Mouse (Mus musculus) lung, postnatal 0 days (tissue): ENCODE measurements around the gene 1810043G02Rik. TPM values are rescaled to one million over a fixed set of nuclear protein-coding genes. Genes with fewer than 3 reads are reported as not detected.
"Not testable (repeated sequence)": the region's sequence is repeated elsewhere in the genome, so short reads cannot be mapped to it uniquely, and the experiment has no call there.

ENCODE experiments used
- ATAC-seq: fragments of 200-750 bp; cut with Nextera tagmentation; 2 replicates; pipeline ENCODE4 v1.8.0; 2017; ENCODE audit warnings: moderate library complexity
- DNase-seq: peaks from one replicate; pipeline ENCODE4 v3.0.0-alpha.2; 2016; ENCODE audit warnings: low spot score
- H3K27ac ChIP-seq: fragments of 300-500 bp; sonication (generic); 2 replicates; pipeline ENCODE4 v1.5.1; 2014; ENCODE audit warnings: antibody characterized with exemption, mild to moderate bottlenecking, low read length, mixed read lengths
- H3K27me3 ChIP-seq: fragments of 300-500 bp; sonication (generic); replicated peaks from 2 replicates; pipeline ENCODE4 v1.6.1; 2014; ENCODE audit warnings: low read length, mixed read lengths; ENCODE audit not compliant: insufficient read depth
- H3K36me3 ChIP-seq: fragments of 300-500 bp; sonication (generic); 2 replicates; pipeline ENCODE4 v1.6.1; 2014; ENCODE audit warnings: low read length, mixed read lengths; ENCODE audit not compliant: insufficient read depth
- H3K4me1 ChIP-seq: fragments of 300-500 bp; sonication (generic); 2 replicates; pipeline ENCODE4 v1.6.1; 2014; ENCODE audit warnings: antibody characterized with exemption, low read depth, low read length, mixed read lengths; ENCODE audit not compliant: insufficient read depth
- H3K4me2 ChIP-seq: fragments of 300-500 bp; sonication (generic); replicated peaks from 2 replicates; pipeline ENCODE4 v1.6.1; 2014; ENCODE audit warnings: low read depth, mild to moderate bottlenecking, low read length, moderate library complexity, mixed read lengths
- H3K4me3 ChIP-seq: fragments of 300-500 bp; sonication (generic); 2 replicates; pipeline ENCODE4 v1.5.1; 2014; ENCODE audit warnings: low read depth, low read length
- H3K9ac ChIP-seq: fragments of 300-500 bp; sonication (generic); replicated peaks from 2 replicates; pipeline ENCODE4 v1.6.1; 2014; ENCODE audit warnings: low read depth, mild to moderate bottlenecking
- H3K9me3 ChIP-seq: fragments of 300-500 bp; sonication (generic); 2 replicates; pipeline ENCODE4 v1.6.1; 2016; ENCODE audit warnings: low read length, mixed read lengths
- CTCF ChIP-seq: IDR thresholded peaks from 2 replicates; pipeline ENCODE4 v1.5.1; 2016; ENCODE audit warnings: antibody characterized with exemption, mild to moderate bottlenecking
- EP300 ChIP-seq: IDR thresholded peaks from 2 replicates; pipeline ENCODE4 v1.6.1; 2016; ENCODE audit warnings: antibody characterized with exemption, mild to moderate bottlenecking, control low read depth
- WGBS: fragments of 180-500 bp; shearing (Covaris S2); extraction: QIAGEN DNeasy Blood & Tissue Kit; methylation state at CpG from one replicate; pipeline ENCODE4 v1.1.7; 2014; 5-methylcytosine and 5-hydroxymethylcytosine counted together
- polyA plus RNA-seq: library from polyadenylated mRNA; unstranded; fragments of >200 nt; fragmentation: Nextera tagmentation; extraction: Ambion mirVana; gene quantifications from 2 replicates; pipeline ENCODE4 v1.2.1, GENCODE M21; 2015

1810043G02Rik gene
- polyA plus RNA-seq, 1 experiment from 2014 or later: 16.8 TPM

- ATAC-seq (peak; percentile 98), DNase-seq (peak; percentile 97)
- no peaks in the 10 kb centered on the region for H3K9me3 ChIP-seq
- no peaks in the 10 kb centered on the region for H3K27me3 ChIP-seq
- peak overlapping the region; percentile 85 for H3K4me3 ChIP-seq
- peak overlapping the region; percentile 76 for H3K4me2 ChIP-seq
- no peaks in the 10 kb centered on the region for H3K36me3 ChIP-seq
- peaks cover 12% of the 10 kb centered on the region; the same call in 1 of the 2 replicates for H3K4me1 ChIP-seq
- TF ChIP-seq EP300 (no peak), CTCF (peak; percentile 83)
- H3K9ac ChIP-seq: peak overlapping the region; percentile 43
- peak overlapping the region; percentile 91 for H3K27ac ChIP-seq
- under 1% methylated on average over 54 of the region's 59 CpGs for WGBS
Measured at GRCm38 (mm10) chr10:78009184-78009944, 31.0 kb downstream of the 1810043G02Rik start.

GRCm38 (mm10) chr10:78009945-78010293 is 31.6 kb downstream of the 1810043G02Rik start, which contains the start of gene Pfkl:
Pfkl (minus strand) TSS chr10:78010083.
- Histone ChIP-seq H3K4me1 (peaks cover 12% of the 10 kb centered on the region; the same call in 1 of the 2 replicates), H3K36me3 (no peaks in the 10 kb centered on the region), H3K4me2 (peak within 1 kb of the TSS; percentile 76), H3K27ac (peak within 1 kb of the TSS; percentile 91), H3K9me3 (no peaks in the 10 kb centered on the region), H3K4me3 (peak within 1 kb of the TSS; percentile 85), H3K27me3 (no peaks in the 10 kb centered on the region), H3K9ac (peak within 1 kb of the TSS; percentile 43)
- DNase-seq: peak; percentile 74
- no peak for TF ChIP-seq EP300
- TF ChIP-seq CTCF: no peak
- ATAC-seq: peak; percentile 28
- 2% methylated on average over 9 of the region's 9 CpGs for WGBS

- H3K27ac ChIP-seq: peak overlapping the region; percentile 10; the same call in 1 of the 2 replicates
- H3K9me3 ChIP-seq: no peaks in the 10 kb centered on the region
- 13% methylated on average over 10 of the region's 10 CpGs for WGBS
Measured at GRCm38 (mm10) chr10:78010335-78010734, 32.0 kb downstream of the 1810043G02Rik start.

GRCm38 (mm10) chr10:78011116-78011515 is 32.8 kb downstream of the 1810043G02Rik start:
- not testable (repeated sequence) for H3K4me3 ChIP-seq, H3K27ac ChIP-seq, H3K36me3 ChIP-seq, H3K9me3 ChIP-seq, ATAC-seq, DNase-seq, H3K4me2 ChIP-seq, H3K9ac ChIP-seq, H3K27me3 ChIP-seq
- H3K4me1 ChIP-seq: peaks cover 12% of the 10 kb centered on the region; the same call in 1 of the 2 replicates
- 87% methylated on average over 5 of the region's 5 CpGs for WGBS

More at GRCm38 (mm10) chr10:78010335-78010734, 32.0 kb downstream of the 1810043G02Rik start:
- Histone ChIP-seq H3K36me3 (no peaks in the 10 kb centered on the region), H3K4me2 (peak overlapping the region; percentile 76), H3K4me1 (peaks cover 12% of the 10 kb centered on the region; the same call in 1 of the 2 replicates), H3K27me3 (no peaks in the 10 kb centered on the region), H3K9ac (0 out of 2 replicates have a peak overlapping the region, but pooled peaks have one; percentile 2), H3K4me3 (peak overlapping the region; percentile 85; the same call in 1 of the 2 replicates)
- no peak for TF ChIP-seq CTCF
- no peak for TF ChIP-seq EP300
- DNase-seq: no peak
- no peak for ATAC-seq

GRCm38 (mm10) chr10:78012661-78013495 is 34.6 kb downstream of the 1810043G02Rik start:
- TF ChIP-seq EP300 (no peak), CTCF (no peak)
- Histone ChIP-seq H3K4me2 (no peak overlapping the region), H3K4me1 (peaks cover 11% of the 10 kb centered on the region; the same call in 1 of the 2 replicates), H3K36me3 (no peaks in the 10 kb centered on the region), H3K27ac (no peak overlapping the region), H3K27me3 (no peaks in the 10 kb centered on the region), H3K9me3 (no peaks in the 10 kb centered on the region), H3K9ac (no peak overlapping the region), H3K4me3 (no peak overlapping the region)
- no peak for DNase-seq
- ATAC-seq: no peak
- WGBS: 92% methylated on average over 18 of the region's 18 CpGs

GRCm38 (mm10) chr10:78015489-78015888 is 37.2 kb downstream of the 1810043G02Rik start:
- no peak overlapping the region for H3K4me2 ChIP-seq
- ATAC-seq (peak; percentile 37; the same call in 1 of the 2 replicates), DNase-seq (peak; percentile 70)
- 61% methylated on average over 1 of the region's 1 CpGs for WGBS
- no peaks in the 10 kb centered on the region for H3K9me3 ChIP-seq
- H3K4me1 ChIP-seq: no peaks in the 10 kb centered on the region
- H3K27ac ChIP-seq: no peak overlapping the region
- H3K4me3 ChIP-seq: no peak overlapping the region
- H3K9ac ChIP-seq: no peak overlapping the region
- no peak for TF ChIP-seq CTCF
- TF ChIP-seq EP300: no peak
- H3K36me3 ChIP-seq: no peaks in the 10 kb centered on the region
- H3K27me3 ChIP-seq: no peaks in the 10 kb centered on the region
